Mouse (Mus musculus): ENCODE measurements at regions not wholly inside any gene's neighbourhood (a gene's known extent, or its start where the extent isn't known, plus 50 kb on each side); places are given as distances from the start of the nearest gene placed in this dataset.

GRCm38 (mm10) chr1:120776906-120777305, 174.7 kb downstream of the En1 start:
- Histone ChIP-seq H3K4me3 (ENCODE audit: low read length) (no peak overlapping the region), H3K27me3 (ENCODE audit: control insufficient read depth, insufficient read depth, low read depth, low read length) (no peaks in the 10 kb centered on the region), H3K9me3 (ENCODE audit: control insufficient read depth, low read length) (no peaks in the 10 kb centered on the region), H3K9ac (ENCODE audit: low read length) (no peak overlapping the region), H3K4me2 (ENCODE audit: low read depth, low read length) (no peak overlapping the region), H3K36me3 (ENCODE audit: control insufficient read depth, insufficient read depth, low read length) (no peaks in the 10 kb centered on the region), H3K27ac (ENCODE audit: low read length) (no peak overlapping the region), H3K4me1 (replicated peaks; ENCODE audit: control insufficient read depth, insufficient read depth, low read length) (no peaks in the 10 kb centered on the region)
- no peak for ATAC-seq (ENCODE audit: low read depth)
- WGBS = 65% methylated on average over 2 of the region's 2 CpGs

GRCm38 (mm10) chr1:120777468-120777867, 175.2 kb downstream of the En1 start:
- H3K27ac ChIP-seq (ENCODE audit: low read length) = no peak overlapping the region
- 43% methylated on average over 2 of the region's 2 CpGs for WGBS
- H3K36me3 ChIP-seq (ENCODE audit: control insufficient read depth, insufficient read depth, low read length) = no peaks in the 10 kb centered on the region
- no peaks in the 10 kb centered on the region for H3K4me1 ChIP-seq (replicated peaks; ENCODE audit: control insufficient read depth, insufficient read depth, low read length)
- no peaks in the 10 kb centered on the region for H3K27me3 ChIP-seq (ENCODE audit: control insufficient read depth, insufficient read depth, low read depth, low read length)
- no peak overlapping the region for H3K4me2 ChIP-seq (ENCODE audit: low read depth, low read length)
- no peak overlapping the region for H3K4me3 ChIP-seq (ENCODE audit: low read length)
- peak; percentile 77 for ATAC-seq (ENCODE audit: low read depth)
- H3K9ac ChIP-seq (ENCODE audit: low read length) = no peak overlapping the region
- no peaks in the 10 kb centered on the region for H3K9me3 ChIP-seq (ENCODE audit: control insufficient read depth, low read length)

- ATAC-seq (ENCODE audit: low read depth) = no peak
- Histone ChIP-seq H3K4me2 (ENCODE audit: low read depth, low read length) (peak overlapping the region; percentile 30; the same call in 1 of the 2 replicates), H3K9me3 (ENCODE audit: control insufficient read depth, low read length) (no peaks in the 10 kb centered on the region), H3K9ac (ENCODE audit: low read length) (no peak overlapping the region), H3K27ac (ENCODE audit: low read length) (no peak overlapping the region), H3K4me3 (ENCODE audit: low read length) (no peak overlapping the region), H3K4me1 (replicated peaks; ENCODE audit: control insufficient read depth, insufficient read depth, low read length) (no peaks in the 10 kb centered on the region), H3K36me3 (ENCODE audit: control insufficient read depth, insufficient read depth, low read length) (no peaks in the 10 kb centered on the region), H3K27me3 (ENCODE audit: control insufficient read depth, insufficient read depth, low read depth, low read length) (no peaks in the 10 kb centered on the region)
- WGBS = 57% methylated on average over 14 of the region's 14 CpGs
Observed at GRCm38 (mm10) chr1:120795245-120795644, 193.0 kb downstream of the En1 start.

- no peak for ATAC-seq (ENCODE audit: low read depth)
- 38% methylated on average over 5 of the region's 5 CpGs for whole genome bisulfite sequencing
- H3K4me2 ChIP-seq (ENCODE audit: low read depth, low read length) = no peak overlapping the region
- no peaks in the 10 kb centered on the region for H3K27me3 ChIP-seq (ENCODE audit: control insufficient read depth, insufficient read depth, low read depth, low read length)
- H3K4me3 ChIP-seq (ENCODE audit: low read length) = no peak overlapping the region
- H3K9ac ChIP-seq (ENCODE audit: low read length) = no peak overlapping the region
- H3K9me3 ChIP-seq (ENCODE audit: control insufficient read depth, low read length) = no peaks in the 10 kb centered on the region
- no peaks in the 10 kb centered on the region for H3K4me1 ChIP-seq (replicated peaks; ENCODE audit: control insufficient read depth, insufficient read depth, low read length)
- no peak overlapping the region for H3K27ac ChIP-seq (ENCODE audit: low read length)
- H3K36me3 ChIP-seq (ENCODE audit: control insufficient read depth, insufficient read depth, low read length) = no peaks in the 10 kb centered on the region
Observed at GRCm38 (mm10) chr1:120801248-120801979, 199.2 kb downstream of the En1 start.

- Histone ChIP-seq H3K36me3 (ENCODE audit: control insufficient read depth, insufficient read depth, low read length) (no peaks in the 10 kb centered on the region), H3K4me2 (ENCODE audit: low read depth, low read length) (no peak overlapping the region), H3K27me3 (ENCODE audit: control insufficient read depth, insufficient read depth, low read depth, low read length) (no peaks in the 10 kb centered on the region), H3K27ac (ENCODE audit: low read length) (no peak overlapping the region), H3K9me3 (ENCODE audit: control insufficient read depth, low read length) (no peaks in the 10 kb centered on the region), H3K4me3 (ENCODE audit: low read length) (no peak overlapping the region), H3K9ac (ENCODE audit: low read length) (no peak overlapping the region), H3K4me1 (replicated peaks; ENCODE audit: control insufficient read depth, insufficient read depth, low read length) (no peaks in the 10 kb centered on the region)
- no peak for ATAC-seq (ENCODE audit: low read depth)
- 44% methylated on average over 8 of the region's 8 CpGs for WGBS
Observed at GRCm38 (mm10) chr1:120801980-120802364, 199.8 kb downstream of the En1 start.

- Histone ChIP-seq H3K27ac (ENCODE audit: low read length) (no peak overlapping the region), H3K4me3 (ENCODE audit: low read length) (no peak overlapping the region), H3K36me3 (ENCODE audit: control insufficient read depth, insufficient read depth, low read length) (no peaks in the 10 kb centered on the region), H3K9me3 (ENCODE audit: control insufficient read depth, low read length) (no peaks in the 10 kb centered on the region), H3K4me1 (replicated peaks; ENCODE audit: control insufficient read depth, insufficient read depth, low read length) (no peaks in the 10 kb centered on the region; the same call in 1 of the 2 replicates), H3K27me3 (ENCODE audit: control insufficient read depth, insufficient read depth, low read depth, low read length) (no peaks in the 10 kb centered on the region), H3K9ac (ENCODE audit: low read length) (no peak overlapping the region), H3K4me2 (ENCODE audit: low read depth, low read length) (no peak overlapping the region)
- WGBS = 58% methylated on average over 4 of the region's 4 CpGs
- 0 out of 2 replicates have a peak, but pooled peaks have one; percentile 23 for ATAC-seq (ENCODE audit: low read depth)
Observed at GRCm38 (mm10) chr1:120814441-120814840, 212.2 kb downstream of the En1 start.

GRCm38 (mm10) chr1:120816237-120816820, 214.1 kb downstream of the En1 start:
- no peak for ATAC-seq (ENCODE audit: low read depth)
- no peak overlapping the region for H3K9ac ChIP-seq (ENCODE audit: low read length)
- H3K27me3 ChIP-seq (ENCODE audit: control insufficient read depth, insufficient read depth, low read depth, low read length) = no peaks in the 10 kb centered on the region
- 40% methylated on average over 5 of the region's 5 CpGs for WGBS
- H3K27ac ChIP-seq (ENCODE audit: low read length) = no peak overlapping the region
- H3K4me1 ChIP-seq (replicated peaks; ENCODE audit: control insufficient read depth, insufficient read depth, low read length) = no peaks in the 10 kb centered on the region; the same call in 1 of the 2 replicates
- H3K36me3 ChIP-seq (ENCODE audit: control insufficient read depth, insufficient read depth, low read length) = no peaks in the 10 kb centered on the region
- no peak overlapping the region for H3K4me3 ChIP-seq (ENCODE audit: low read length)
- no peaks in the 10 kb centered on the region for H3K9me3 ChIP-seq (ENCODE audit: control insufficient read depth, low read length)
- no peak overlapping the region for H3K4me2 ChIP-seq (ENCODE audit: low read depth, low read length)

GRCm38 (mm10) chr1:120817563-120817962, 215.3 kb downstream of the En1 start:
- H3K4me3 ChIP-seq (ENCODE audit: low read length) = no peak overlapping the region
- WGBS = 37% methylated on average over 1 of the region's 1 CpGs
- ATAC-seq (ENCODE audit: low read depth) = no peak

GRCm38 (mm10) chr1:120831975-120832374, 229.8 kb downstream of the En1 start:
- 68% methylated on average over 1 of the region's 1 CpGs for WGBS
- no peak overlapping the region for H3K4me3 ChIP-seq (ENCODE audit: low read length)
- no peak overlapping the region for H3K4me2 ChIP-seq (ENCODE audit: low read depth, low read length)
- no peak overlapping the region for H3K27ac ChIP-seq (ENCODE audit: low read length)
- H3K36me3 ChIP-seq (ENCODE audit: control insufficient read depth, insufficient read depth, low read length) = no peaks in the 10 kb centered on the region
- ATAC-seq (ENCODE audit: low read depth) = no peak
- no peaks in the 10 kb centered on the region for H3K9me3 ChIP-seq (ENCODE audit: control insufficient read depth, low read length)
- no peaks in the 10 kb centered on the region for H3K4me1 ChIP-seq (replicated peaks; ENCODE audit: control insufficient read depth, insufficient read depth, low read length)
- no peaks in the 10 kb centered on the region for H3K27me3 ChIP-seq (ENCODE audit: control insufficient read depth, insufficient read depth, low read depth, low read length)
- no peak overlapping the region for H3K9ac ChIP-seq (ENCODE audit: low read length)

More at GRCm38 (mm10) chr1:120817563-120817962, 215.3 kb downstream of the En1 start:
- no peak overlapping the region for H3K9ac ChIP-seq (ENCODE audit: low read length)
- no peaks in the 10 kb centered on the region for H3K9me3 ChIP-seq (ENCODE audit: control insufficient read depth, low read length)
- no peak overlapping the region for H3K4me2 ChIP-seq (ENCODE audit: low read depth, low read length)
- H3K27me3 ChIP-seq (ENCODE audit: control insufficient read depth, insufficient read depth, low read depth, low read length) = no peaks in the 10 kb centered on the region
- no peak overlapping the region for H3K27ac ChIP-seq (ENCODE audit: low read length)
- no peaks in the 10 kb centered on the region for H3K36me3 ChIP-seq (ENCODE audit: control insufficient read depth, insufficient read depth, low read length)
- no peaks in the 10 kb centered on the region; the same call in 1 of the 2 replicates for H3K4me1 ChIP-seq (replicated peaks; ENCODE audit: control insufficient read depth, insufficient read depth, low read length)
